Comparison of ENCODE assay signal across 25 mouse cellular contexts in the genomic region with DNA sequence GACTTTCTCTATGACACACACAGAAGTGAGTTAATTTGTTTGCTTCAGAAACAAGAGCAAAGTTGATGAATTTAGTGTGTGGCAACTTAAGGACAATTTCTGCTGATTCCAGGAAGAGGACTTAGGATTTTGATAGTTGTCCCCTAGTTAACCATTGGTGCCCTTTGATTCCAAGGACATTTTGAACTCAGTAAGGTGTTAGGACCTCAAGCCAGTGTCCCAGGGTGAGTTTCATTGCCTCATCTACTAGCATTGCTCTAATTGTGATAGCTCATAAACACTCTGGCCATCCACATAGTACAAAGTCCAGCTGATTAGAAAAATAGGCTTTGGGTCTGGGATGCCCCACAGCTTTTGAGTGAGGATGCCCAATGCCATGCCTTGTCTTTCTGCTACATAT. TPM values are rescaled to one million over a fixed set of nuclear protein-coding genes. Genes with fewer than 3 reads are reported as not detected.
DNase-seq lines count a peak whose midpoint lies in the region; ATAC-seq and TF ChIP-seq lines count a peak whose summit lies in the region.
"Had no signal": no experiment of that assay in that cellular context is flagged by ENCODE, and none has a peak within 500 bp of the region (broad histone marks: within the 10 kb centered on the region; RNA-seq: fewer than 3 reads in every experiment).

No protein-coding gene starts in this region.

- no peak overlapping the region for H3K27ac ChIP-seq in intestine, postnatal 0 days (ENCODE audit: low read depth, low read length)
- H3K27ac ChIP-seq in intestine, embryonic 16.5 days (ENCODE audit: low read length) = no peak overlapping the region
- peak overlapping the region; percentile 78 for H3K27ac ChIP-seq in kidney, adult 2 months (ENCODE audit: insufficient read depth, low read depth, low read length)
- no peak overlapping the region for H3K27ac ChIP-seq in kidney, embryonic 15.5 days
- no peak overlapping the region for H3K27ac ChIP-seq in kidney, embryonic 16.5 days (ENCODE audit: low read length)
- peak overlapping the region; percentile 85 for H3K27ac ChIP-seq in liver, adult 2 months (replicated peaks; ENCODE audit: insufficient read depth, low read depth, low read length)
- no peak overlapping the region for H3K27ac ChIP-seq in liver, embryonic 12.5 days
- H3K27ac ChIP-seq: embryonic facial prominence, embryonic 10.5 days; embryonic facial prominence, embryonic 12.5 days; forebrain, embryonic 13.5 days had no signal

- no peak overlapping the region for H3K9ac ChIP-seq in intestine, postnatal 0 days (ENCODE audit: low read depth, low read length)
- H3K9ac ChIP-seq in intestine, embryonic 16.5 days (ENCODE audit: low read depth, low read length) = no peak overlapping the region
- H3K9ac ChIP-seq in kidney, embryonic 15.5 days = no peak overlapping the region
- no peak overlapping the region for H3K9ac ChIP-seq in kidney, embryonic 16.5 days (replicated peaks; ENCODE audit: low read length)
- H3K9ac ChIP-seq in liver, adult 2 months (ENCODE audit: low read depth, low read length) = no peak overlapping the region
- H3K9ac ChIP-seq in liver, embryonic 12.5 days = no peak overlapping the region
- H3K9ac ChIP-seq: embryonic facial prominence, embryonic 12.5 days; forebrain, embryonic 13.5 days had no signal

- no peak overlapping the region for H3K4me3 ChIP-seq in intestine, postnatal 0 days (ENCODE audit: low read depth, low read length)
- no peak overlapping the region for H3K4me3 ChIP-seq in intestine, embryonic 16.5 days (ENCODE audit: low read length)
- H3K4me3 ChIP-seq in kidney, adult 2 months (ENCODE audit: insufficient read depth, low read depth, low read length) = no peak overlapping the region
- no peak overlapping the region for H3K4me3 ChIP-seq in kidney, embryonic 15.5 days (replicated peaks)
- no peak overlapping the region for H3K4me3 ChIP-seq in kidney, embryonic 16.5 days (ENCODE audit: low read length)
- no peak overlapping the region for H3K4me3 ChIP-seq in liver, adult 2 months (ENCODE audit: insufficient read depth, low read depth, low read length)
- H3K4me3 ChIP-seq in liver, embryonic 12.5 days = no peak overlapping the region
- H3K4me3 ChIP-seq: embryonic facial prominence, embryonic 10.5 days; embryonic facial prominence, embryonic 12.5 days; forebrain, embryonic 13.5 days had no signal

- H3K27me3 ChIP-seq in intestine, postnatal 0 days (replicated peaks; ENCODE audit: control insufficient read depth, insufficient read depth, low read length) = no peaks in the 10 kb centered on the region
- H3K27me3 ChIP-seq in intestine, embryonic 16.5 days (replicated peaks; ENCODE audit: control insufficient read depth, insufficient read depth, low read length) = no peaks in the 10 kb centered on the region
- no peaks in the 10 kb centered on the region for H3K27me3 ChIP-seq in kidney, adult 2 months (replicated peaks; ENCODE audit: control insufficient read depth, insufficient read depth, low read length)
- no peaks in the 10 kb centered on the region for H3K27me3 ChIP-seq in kidney, embryonic 15.5 days
- no peaks in the 10 kb centered on the region for H3K27me3 ChIP-seq in kidney, embryonic 16.5 days (ENCODE audit: insufficient read depth, low read length)
- H3K27me3 ChIP-seq in liver, adult 2 months (ENCODE audit: control insufficient read depth, insufficient read depth, low read length) = no peaks in the 10 kb centered on the region
- H3K27me3 ChIP-seq in liver, embryonic 12.5 days (replicated peaks) = no peaks in the 10 kb centered on the region
- H3K27me3 ChIP-seq: CH12.LX; embryonic facial prominence, embryonic 12.5 days; forebrain, embryonic 13.5 days had no signal

- H3K4me1 ChIP-seq in intestine, postnatal 0 days (replicated peaks; ENCODE audit: control insufficient read depth, insufficient read depth, low read length) = no peaks in the 10 kb centered on the region
- no peaks in the 10 kb centered on the region for H3K4me1 ChIP-seq in intestine, embryonic 16.5 days (ENCODE audit: control insufficient read depth, insufficient read depth, low read length)
- no peaks in the 10 kb centered on the region; the same call in 1 of the 2 replicates for H3K4me1 ChIP-seq in kidney, adult 2 months (ENCODE audit: control insufficient read depth, insufficient read depth, low read length)
- no peaks in the 10 kb centered on the region for H3K4me1 ChIP-seq in kidney, embryonic 15.5 days
- no peaks in the 10 kb centered on the region for H3K4me1 ChIP-seq in kidney, embryonic 16.5 days (ENCODE audit: insufficient read depth, low read length)
- peaks cover 18% of the 10 kb centered on the region for H3K4me1 ChIP-seq in liver, adult 2 months (ENCODE audit: control insufficient read depth, insufficient read depth, low read length)
- H3K4me1 ChIP-seq in liver, embryonic 12.5 days = 0 out of 2 replicates have a peak, but pooled peaks cover 3% of the 10 kb centered on the region
- H3K4me1 ChIP-seq: embryonic facial prominence, embryonic 10.5 days; embryonic facial prominence, embryonic 12.5 days; forebrain, embryonic 13.5 days had no signal

- no peak overlapping the region for H3K4me2 ChIP-seq in intestine, postnatal 0 days (replicated peaks; ENCODE audit: low read depth)
- H3K4me2 ChIP-seq in intestine, embryonic 16.5 days (ENCODE audit: low read depth, low read length) = no peak overlapping the region
- H3K4me2 ChIP-seq in kidney, embryonic 15.5 days = no peak overlapping the region
- H3K4me2 ChIP-seq in kidney, embryonic 16.5 days (replicated peaks; ENCODE audit: low read depth, low read length) = no peak overlapping the region
- H3K4me2 ChIP-seq in liver, embryonic 12.5 days = no peak overlapping the region
- H3K4me2 ChIP-seq: embryonic facial prominence, embryonic 12.5 days; forebrain, embryonic 13.5 days had no signal

- no peaks in the 10 kb centered on the region for H3K9me3 ChIP-seq in intestine, postnatal 0 days (ENCODE audit: control insufficient read depth)
- H3K9me3 ChIP-seq in intestine, embryonic 16.5 days (ENCODE audit: control insufficient read depth, low read length) = no peaks in the 10 kb centered on the region
- no peaks in the 10 kb centered on the region for H3K9me3 ChIP-seq in kidney, embryonic 15.5 days (replicated peaks)
- no peaks in the 10 kb centered on the region for H3K9me3 ChIP-seq in kidney, embryonic 16.5 days (ENCODE audit: low read length)
- no peaks in the 10 kb centered on the region for H3K9me3 ChIP-seq in liver, embryonic 12.5 days (replicated peaks)
- H3K9me3 ChIP-seq: embryonic facial prominence, embryonic 10.5 days; embryonic facial prominence, embryonic 12.5 days; forebrain, embryonic 13.5 days; G1E had no signal

- no peak for TF ChIP-seq POLR2A in kidney, adult 2 months (IDR thresholded peaks at IDR 0.05; ENCODE audit: low read depth, low read length)
- TF ChIP-seq POLR2A in liver, adult 2 months (IDR thresholded peaks at IDR 0.05; ENCODE audit: extremely low read depth, insufficient read depth, low read length) = no peak

- H3K79me2 ChIP-seq in liver, adult 2 months (ENCODE audit: control insufficient read depth, insufficient read depth, low read length) = no peaks in the 10 kb centered on the region

- TF ChIP-seq CTCF in intestine, postnatal 0 days (IDR thresholded peaks at IDR 0.05; ENCODE audit: low read depth) = no peak
- no peak for TF ChIP-seq CTCF in kidney, adult 2 months (conservative IDR thresholded peaks at IDR 0.05; ENCODE audit: insufficient read depth, insufficient read length, low read depth, low read length)
- TF ChIP-seq CTCF in liver, adult 2 months (IDR thresholded peaks at IDR 0.05; ENCODE audit: low read depth, low read length) = no peak

- DNase-seq in kidney, adult 2 months = peak; percentile 87
- peak; percentile 16 for DNase-seq in kidney, postnatal 14 days
- DNase-seq in liver, adult 2 months (ENCODE audit: extremely low read depth, low read depth, low spot score) = peak; percentile 100
- DNase-seq: adrenal gland, adult 8-10 months; adrenal gland, postnatal 14 days; adrenal gland, postnatal 36 days; B cell, adult 2 months; cerebellum, adult 11-12 months; cerebellum, adult 2 months; cerebellum, adult 9-10 months; cerebellum, postnatal 10 days; cerebellum, postnatal 25 days had no signal

- peak; percentile 78; the same call in 1 of the 2 replicates for ATAC-seq in intestine, postnatal 0 days
- no peak for ATAC-seq in intestine, embryonic 16.5 days
- ATAC-seq in kidney, embryonic 15.5 days (replicated peaks; ENCODE audit: low FRiP score) = no peak
- ATAC-seq in kidney, embryonic 16.5 days (ENCODE audit: low FRiP score, low TSS enrichment) = no peak
- ATAC-seq in liver, embryonic 12.5 days = no peak
- ATAC-seq: activated CD4-positive, CD25-positive, alpha-beta regulatory T cell, adult 4 months; CD4-positive, CD25-positive, alpha-beta regulatory T cell, adult 4 months; forebrain, embryonic 13.5 days; Patski had no signal

- H3K36me3 ChIP-seq in intestine, postnatal 0 days (ENCODE audit: control insufficient read depth, insufficient read depth) = no peaks in the 10 kb centered on the region
- no peaks in the 10 kb centered on the region for H3K36me3 ChIP-seq in intestine, embryonic 16.5 days (ENCODE audit: control insufficient read depth, insufficient read depth, low read length)
- H3K36me3 ChIP-seq in kidney, adult 2 months (ENCODE audit: control insufficient read depth, insufficient read depth, low read length) = no peaks in the 10 kb centered on the region
- H3K36me3 ChIP-seq in kidney, embryonic 15.5 days = no peaks in the 10 kb centered on the region
- no peaks in the 10 kb centered on the region for H3K36me3 ChIP-seq in kidney, embryonic 16.5 days (ENCODE audit: insufficient read depth, low read length)
- no peaks in the 10 kb centered on the region for H3K36me3 ChIP-seq in liver, adult 2 months (ENCODE audit: control insufficient read depth, insufficient read depth, low read length)
- H3K36me3 ChIP-seq in liver, embryonic 12.5 days = no peaks in the 10 kb centered on the region
- H3K36me3 ChIP-seq: embryonic facial prominence, embryonic 10.5 days; embryonic facial prominence, embryonic 12.5 days; G1E had no signal

RNA-seq across cellular contexts. Expression of a gene that starts 11.2 kb away (rescaled TPM):
- polyA plus RNA-seq in intestine, postnatal 0 days (2015; fragmentation: Nextera tagmentation; extraction: Ambion mirVana) = 0.35 and 0.48 TPM in 2 replicates
- 1.8 and 2.3 TPM in 2 replicates for polyA plus RNA-seq in intestine, embryonic 16.5 days (2015; fragmentation: Nextera tagmentation; extraction: Ambion mirVana)
- polyA plus RNA-seq in kidney, adult 2 months (2012; rRNA removed) = 92.7 and 114 TPM in 2 replicates
- 1.7 and 2.1 TPM in 2 replicates for polyA plus RNA-seq in kidney, embryonic 15.5 days (2015; fragmentation: Nextera tagmentation; extraction: Ambion mirVana)
- 1.5 and 1.7 TPM in 2 replicates for polyA plus RNA-seq in kidney, embryonic 16.5 days (2015; fragmentation: Nextera tagmentation; extraction: Ambion mirVana)
- 328 and 378 TPM in 2 replicates for total RNA-seq in liver, adult 2 months (2014; rRNA removed)
- polyA plus RNA-seq in liver, adult 2 months (2012; rRNA removed) = 66.8 and 84.2 TPM in 2 replicates
- 24.1 and 24.2 TPM in 2 replicates for polyA plus RNA-seq in liver, embryonic 12.5 days (2016; fragmentation: Nextera tagmentation; extraction: Ambion mirVana)
- total RNA-seq: CH12.LX, G1E had no signal
- polyA plus RNA-seq: activated CD4-positive, CD25-positive, alpha-beta regulatory T cell, adult 4 months; CD4-positive, CD25-positive, alpha-beta regulatory T cell, adult 4 months; G1E; Patski had no signal

Comparison
In these comparisons a context has a peak if more than half of its experiments do, and no peak if none do; other contexts are left out.
1. H3K27ac ChIP-seq: peak in kidney, adult 2 months (single experiment) and liver, adult 2 months (single experiment); none in intestine, postnatal 0 days (single experiment), intestine, embryonic 16.5 days (single experiment), kidney, embryonic 15.5 days (single experiment), kidney, embryonic 16.5 days (single experiment) and liver, embryonic 12.5 days (single experiment).
2. DNase-seq: peak in every context shown above with its lines; median percentile 100 in liver, adult 2 months; 87 in kidney, adult 2 months; 16 in kidney, postnatal 14 days.